11 mouse cellular contexts compared by ENCODE assay signal in the genomic region with DNA sequence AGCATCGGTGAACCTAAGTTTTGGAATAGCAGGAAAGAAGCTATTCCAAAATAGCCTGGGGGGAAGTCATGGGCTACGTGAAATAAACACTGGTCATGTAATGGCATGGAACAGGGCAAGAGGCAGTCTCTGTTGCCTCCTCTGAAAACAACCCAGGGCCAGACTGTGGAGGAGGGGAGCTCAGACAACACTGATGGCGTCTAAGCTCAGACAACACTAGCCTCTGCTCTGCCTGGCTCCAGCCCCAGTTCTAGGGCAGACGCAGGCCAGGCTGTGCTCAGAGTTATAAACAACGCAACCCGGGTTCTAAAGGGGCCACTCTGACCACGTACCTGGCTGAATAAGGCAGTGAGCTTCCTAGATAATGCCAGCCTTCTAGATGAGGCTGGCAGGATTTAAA. TPM values are rescaled to one million over a fixed set of nuclear protein-coding genes. Genes with fewer than 3 reads are reported as not detected.
DNase-seq lines count a peak whose midpoint lies in the region; ATAC-seq lines count a peak whose summit lies in the region.
"Had no signal": no experiment of that assay in that cellular context is flagged by ENCODE, and none has a peak within 500 bp of the region (broad histone marks: within the 10 kb centered on the region; RNA-seq: fewer than 3 reads in every experiment).

No protein-coding gene starts in this region.

- no peaks in the 10 kb centered on the region for H3K27me3 ChIP-seq in heart, embryonic 11.5 days (ENCODE audit: control insufficient read depth, insufficient read depth, low read length)
- no peaks in the 10 kb centered on the region for H3K27me3 ChIP-seq in liver, embryonic 15.5 days

- no peak overlapping the region for H3K4me3 ChIP-seq in heart, embryonic 11.5 days (ENCODE audit: low read depth, low read length)
- no peak overlapping the region for H3K4me3 ChIP-seq in liver, embryonic 15.5 days (replicated peaks)

- H3K4me1 ChIP-seq in heart, embryonic 11.5 days (ENCODE audit: control insufficient read depth, insufficient read depth, low read length): peaks cover 70% of the 10 kb centered on the region
- H3K4me1 ChIP-seq in liver, embryonic 15.5 days (replicated peaks): peaks cover 99% of the 10 kb centered on the region

- DNase-seq in heart, adult 11 months: no peak
- peak; percentile 61 for DNase-seq in ovary, adult 18-20 months (ENCODE audit: low spot score)
- no peak for DNase-seq in ovary, postnatal 14 days (ENCODE audit: low spot score)
- DNase-seq in embryo, embryonic 10.5 days (ENCODE audit: low spot score): no peak
- DNase-seq in Muller cell, postnatal 12 days (ENCODE audit: inconsistent ontology term): no peak
- no peak for DNase-seq in thymus, postnatal 36 days
- DNase-seq: right cerebral cortex, postnatal 14 days had no signal

- peak overlapping the region; percentile 36; the same call in 1 of the 2 replicates for H3K9ac ChIP-seq in heart, embryonic 11.5 days (ENCODE audit: low read depth, low read length)
- H3K9ac ChIP-seq in liver, embryonic 15.5 days: no peak overlapping the region

- H3K4me2 ChIP-seq in heart, embryonic 11.5 days: no peak overlapping the region
- H3K4me2 ChIP-seq in liver, embryonic 15.5 days: peak overlapping the region; percentile 63; the same call in 1 of the 2 replicates

- WGBS in heart, embryonic 11.5 days (ENCODE audit: insufficient replicate concordance): 43% methylated on average over 7 of the region's 7 CpGs
- WGBS in liver, embryonic 15.5 days (ENCODE audit: insufficient replicate concordance): 42% methylated on average over 7 of the region's 7 CpGs

- ATAC-seq in heart, embryonic 11.5 days (replicated peaks; ENCODE audit: insufficient number of reproducible peaks, low FRiP score, low TSS enrichment): no peak
- ATAC-seq in liver, embryonic 15.5 days (ENCODE audit: insufficient read depth): no peak
- ATAC-seq: inflammation-experienced regulatory T-cells, adult 6 months had no signal

- H3K9me3 ChIP-seq in heart, embryonic 11.5 days (replicated peaks; ENCODE audit: control insufficient read depth, low read length): no peaks in the 10 kb centered on the region
- H3K9me3 ChIP-seq in liver, embryonic 15.5 days (replicated peaks): no peaks in the 10 kb centered on the region

- H3K27ac ChIP-seq in heart, embryonic 11.5 days (ENCODE audit: low read depth, low read length): peak overlapping the region; percentile 64
- peak overlapping the region; percentile 87 for H3K27ac ChIP-seq in liver, embryonic 15.5 days (replicated peaks)

- H3K36me3 ChIP-seq in heart, embryonic 11.5 days (ENCODE audit: control insufficient read depth, insufficient read depth, low read length): peaks cover 3% of the 10 kb centered on the region; the same call in 1 of the 2 replicates
- H3K36me3 ChIP-seq in liver, embryonic 15.5 days (replicated peaks): peaks cover 29% of the 10 kb centered on the region

RNA-seq across cellular contexts. Expression of a gene that starts 20.0 kb away (rescaled TPM):
- polyA plus RNA-seq in heart, embryonic 11.5 days (2014; fragmentation: Nextera tagmentation; extraction: Ambion mirVana): 2.1 and 3.0 TPM in 2 replicates
- 28.8 and 32.7 TPM in 2 replicates for polyA plus RNA-seq in liver, embryonic 15.5 days (2015; fragmentation: Nextera tagmentation; extraction: Ambion mirVana)
- polyA plus RNA-seq: inflammation-experienced regulatory T-cells, adult 6 months had no signal

RNA-seq across cellular contexts. Expression of a gene that starts 30.5 kb away (rescaled TPM):
- 14.7 and 17.1 TPM in 2 replicates for polyA plus RNA-seq in heart, embryonic 11.5 days (2014; fragmentation: Nextera tagmentation; extraction: Ambion mirVana)
- polyA plus RNA-seq in liver, embryonic 15.5 days (2015; fragmentation: Nextera tagmentation; extraction: Ambion mirVana): 38.1 and 51.7 TPM in 2 replicates

RNA-seq across cellular contexts. Expression of a gene that starts 35.5 kb away (rescaled TPM):
- polyA plus RNA-seq in heart, embryonic 11.5 days (2014; fragmentation: Nextera tagmentation; extraction: Ambion mirVana): not detected in 2 replicates
- not detected in 2 replicates for polyA plus RNA-seq in liver, embryonic 15.5 days (2015; fragmentation: Nextera tagmentation; extraction: Ambion mirVana)
- polyA plus RNA-seq: inflammation-experienced regulatory T-cells, adult 6 months; thymus, postnatal 0 days had no signal

RNA-seq across cellular contexts. Expression of a gene that starts 56.7 kb away (rescaled TPM):
- polyA plus RNA-seq in heart, embryonic 11.5 days (2014; fragmentation: Nextera tagmentation; extraction: Ambion mirVana): 96.5 and 101 TPM in 2 replicates
- 45.1 and 49.0 TPM in 2 replicates for polyA plus RNA-seq in liver, embryonic 15.5 days (2015; fragmentation: Nextera tagmentation; extraction: Ambion mirVana)
